Mouse (Mus musculus): Measurements from ENCODE around the gene Milr1. TPM values are rescaled to one million over a fixed set of nuclear protein-coding genes. Genes with fewer than 3 reads are reported as not detected.
A peak's percentile ranks its signal among the peaks of the same experiment; 100 is the strongest.
"Not testable (repeated sequence)": the region's sequence is repeated elsewhere in the genome, so short reads cannot be mapped to it uniquely, and the experiment has no call there.

Gene Milr1
- polyA plus RNA-seq, 1 experiment: not detected

DNA sequence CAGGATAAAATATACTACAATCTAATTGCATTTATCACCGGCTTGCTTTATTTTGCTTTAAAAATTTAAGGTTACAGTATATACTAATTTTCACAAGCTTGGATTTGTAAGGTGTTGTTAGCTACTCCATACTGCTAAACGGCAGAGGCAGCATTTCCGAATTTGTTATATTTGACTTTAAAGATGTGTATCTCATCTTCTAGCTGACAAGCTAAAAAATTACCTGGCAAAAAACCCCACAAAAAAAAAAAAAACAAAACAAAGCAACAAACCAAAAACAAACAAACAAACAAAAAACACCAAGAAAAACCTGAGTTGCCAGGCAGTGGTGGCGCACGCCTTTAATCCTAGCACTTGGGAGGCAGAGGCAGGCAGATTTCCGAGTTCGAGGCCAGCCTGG lies 27.1 kb downstream of the Milr1 start:
- Histone ChIP-seq H3K4me1 (ENCODE audit: control insufficient read depth, insufficient read depth, low read length) (no peaks in the 10 kb centered on the region), H3K27ac (ENCODE audit: insufficient read depth, low read depth, low read length) (no peak overlapping the region), H3K4me3 (ENCODE audit: insufficient read depth, low read depth, low read length) (no peak overlapping the region)
- 88% methylated on average over 7 of the region's 7 CpGs for WGBS
- no peak for TF ChIP-seq CTCF (IDR thresholded peaks at IDR 0.05; ENCODE audit: insufficient read depth, low read depth, low read length)
- no peak for TF ChIP-seq POLR2A (IDR thresholded peaks at IDR 0.05; ENCODE audit: insufficient read depth, low read depth, low read length)

- TF ChIP-seq POLR2A (IDR thresholded peaks at IDR 0.05; ENCODE audit: insufficient read depth, low read depth, low read length): no peak
- TF ChIP-seq CTCF (IDR thresholded peaks at IDR 0.05; ENCODE audit: insufficient read depth, low read depth, low read length): no peak
- WGBS: 2% methylated on average over 39 of the region's 39 CpGs
These were observed 27.8 kb downstream of the Milr1 start for GRCm38 (mm10) chr11:106778589-106779387.

GRCm38 (mm10) chr11:106779388-106780088 lies 28.5 kb downstream of the Milr1 start, which contains the start of gene Polg2:
Gene Polg2, minus strand, starts transcription at chr11:106779537.
- Histone ChIP-seq H3K27ac (ENCODE audit: insufficient read depth, low read depth, low read length) (peak within 1 kb of the TSS; percentile 84), H3K4me3 (ENCODE audit: insufficient read depth, low read depth, low read length) (peak within 1 kb of the TSS; percentile 69), H3K4me1 (ENCODE audit: control insufficient read depth, insufficient read depth, low read length) (no peaks in the 10 kb centered on the region)
- no peak for TF ChIP-seq CTCF (IDR thresholded peaks at IDR 0.05; ENCODE audit: insufficient read depth, low read depth, low read length)
- peak; percentile 78 for TF ChIP-seq POLR2A (IDR thresholded peaks at IDR 0.05; ENCODE audit: insufficient read depth, low read depth, low read length)
- under 1% methylated on average over 30 of the region's 30 CpGs for WGBS

More at GRCm38 (mm10) chr11:106778589-106779387, 27.8 kb downstream of the Milr1 start:
- H3K27ac ChIP-seq (ENCODE audit: insufficient read depth, low read depth, low read length): peak overlapping the region; percentile 63
- H3K4me3 ChIP-seq (ENCODE audit: insufficient read depth, low read depth, low read length): peak overlapping the region; percentile 69
- no peaks in the 10 kb centered on the region for H3K4me1 ChIP-seq (ENCODE audit: control insufficient read depth, insufficient read depth, low read length)

- no peaks in the 10 kb centered on the region for H3K4me1 ChIP-seq (ENCODE audit: control insufficient read depth, insufficient read depth, low read length)
These were observed 29.0 kb downstream of the Milr1 start for GRCm38 (mm10) chr11:106780089-106780425.

GRCm38 (mm10) chr11:106780590-106781220 lies 29.7 kb downstream of the Milr1 start:
- 63% methylated on average over 6 of the region's 6 CpGs for WGBS
- H3K27ac ChIP-seq (ENCODE audit: insufficient read depth, low read depth, low read length): no peak overlapping the region
- TF ChIP-seq POLR2A (IDR thresholded peaks at IDR 0.05; ENCODE audit: insufficient read depth, low read depth, low read length): no peak
- TF ChIP-seq CTCF (IDR thresholded peaks at IDR 0.05; ENCODE audit: insufficient read depth, low read depth, low read length): no peak
- H3K4me3 ChIP-seq (ENCODE audit: insufficient read depth, low read depth, low read length): no peak overlapping the region
- no peaks in the 10 kb centered on the region for H3K4me1 ChIP-seq (ENCODE audit: control insufficient read depth, insufficient read depth, low read length)

More at GRCm38 (mm10) chr11:106780089-106780425, 29.0 kb downstream of the Milr1 start:
- 64% methylated on average over 4 of the region's 4 CpGs for WGBS
- H3K27ac ChIP-seq (ENCODE audit: insufficient read depth, low read depth, low read length): no peak overlapping the region
- no peak overlapping the region for H3K4me3 ChIP-seq (ENCODE audit: insufficient read depth, low read depth, low read length)
- TF ChIP-seq POLR2A (IDR thresholded peaks at IDR 0.05; ENCODE audit: insufficient read depth, low read depth, low read length) (no peak), CTCF (IDR thresholded peaks at IDR 0.05; ENCODE audit: insufficient read depth, low read depth, low read length) (no peak)

- H3K4me3 ChIP-seq (ENCODE audit: insufficient read depth, low read depth, low read length); H3K4me1 ChIP-seq (ENCODE audit: control insufficient read depth, insufficient read depth, low read length); H3K27ac ChIP-seq (ENCODE audit: insufficient read depth, low read depth, low read length): not testable (repeated sequence)
- 76% methylated on average over 7 of the region's 7 CpGs for WGBS
These were observed 31.2 kb downstream of the Milr1 start for GRCm38 (mm10) chr11:106782271-106782670.

GRCm38 (mm10) chr11:106782841-106783764 lies 32.1 kb downstream of the Milr1 start:
- TF ChIP-seq POLR2A (IDR thresholded peaks at IDR 0.05; ENCODE audit: insufficient read depth, low read depth, low read length): no peak
- no peak for TF ChIP-seq CTCF (IDR thresholded peaks at IDR 0.05; ENCODE audit: insufficient read depth, low read depth, low read length)
- WGBS: 57% methylated on average over 9 of the region's 9 CpGs

DNA sequence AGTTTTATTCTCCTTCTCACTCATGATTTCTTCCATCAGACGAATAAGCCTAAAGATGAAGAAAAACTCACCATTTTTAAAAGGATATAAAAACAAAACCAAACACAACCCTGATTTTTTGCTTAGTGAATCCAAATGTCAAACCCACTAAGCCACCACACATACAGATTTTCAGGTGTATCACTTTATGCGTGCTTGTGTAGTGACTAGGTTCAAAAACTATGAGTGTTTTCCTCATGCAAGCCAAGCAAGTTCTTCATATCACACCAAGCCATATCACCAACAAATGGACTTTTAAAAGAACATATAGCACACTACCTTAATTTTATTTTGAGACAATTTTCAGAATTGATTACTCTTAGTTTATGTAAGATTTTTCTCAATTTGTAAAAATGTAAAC lies 33.5 kb downstream of the Milr1 start:
- no peak overlapping the region for H3K4me3 ChIP-seq (ENCODE audit: insufficient read depth, low read depth, low read length)
- 47% methylated on average over 2 of the region's 2 CpGs for WGBS
- no peaks in the 10 kb centered on the region for H3K4me1 ChIP-seq (ENCODE audit: control insufficient read depth, insufficient read depth, low read length)
- TF ChIP-seq CTCF (IDR thresholded peaks at IDR 0.05; ENCODE audit: insufficient read depth, low read depth, low read length) (no peak), POLR2A (IDR thresholded peaks at IDR 0.05; ENCODE audit: insufficient read depth, low read depth, low read length) (no peak)
- H3K27ac ChIP-seq (ENCODE audit: insufficient read depth, low read depth, low read length): no peak overlapping the region

More at GRCm38 (mm10) chr11:106782841-106783764, 32.1 kb downstream of the Milr1 start:
- H3K27ac ChIP-seq (ENCODE audit: insufficient read depth, low read depth, low read length): no peak overlapping the region
- H3K4me3 ChIP-seq (ENCODE audit: insufficient read depth, low read depth, low read length): no peak overlapping the region
- H3K4me1 ChIP-seq (ENCODE audit: control insufficient read depth, insufficient read depth, low read length): no peaks in the 10 kb centered on the region

Data from olfactory bulb, adult 2 months (tissue).